Mouse (Mus musculus) liver, adult 2 months (tissue): ENCODE results near the gene Krcc1. TPM values are rescaled to one million over a fixed set of nuclear protein-coding genes. Genes with fewer than 3 reads are reported as not detected.

ENCODE experiments used
- DNase-seq: peaks from one replicate; pipeline ENCODE4 v3.0.0-alpha.2; 2011; ENCODE audit warnings: low read depth, low spot score; ENCODE audit errors: extremely low read depth
- H3K27ac ChIP-seq: fragments of 200-500 bp; replicated peaks from 2 replicates; pipeline ENCODE4 v1.5.1; 2012; ENCODE audit warnings: low read depth, mild to moderate bottlenecking, control low read depth, inconsistent platforms, low read length; ENCODE audit not compliant: insufficient read depth
- H3K27me3 ChIP-seq: fragments of 200-500 bp; 2 replicates; pipeline ENCODE4 v1.6.1; 2012; ENCODE audit warnings: mild to moderate bottlenecking, moderate library complexity, low read length, inconsistent platforms; ENCODE audit not compliant: control insufficient read depth, insufficient read depth
- H3K36me3 ChIP-seq: fragments of 200-500 bp; 2 replicates; pipeline ENCODE4 v1.6.1; 2012; ENCODE audit warnings: low read length, inconsistent platforms; ENCODE audit not compliant: control insufficient read depth, insufficient read depth
- H3K4me1 ChIP-seq: fragments of 200-500 bp; 2 replicates; pipeline ENCODE4 v1.6.1; 2011; ENCODE audit warnings: low read length; ENCODE audit not compliant: control insufficient read depth, insufficient read depth
- H3K4me3 ChIP-seq: fragments of 200-500 bp; 2 replicates; pipeline ENCODE4 v1.5.1; 2011; ENCODE audit warnings: low read depth, mild to moderate bottlenecking, control low read depth, low read length, moderate library complexity; ENCODE audit not compliant: insufficient read depth
- H3K79me2 ChIP-seq: fragments of 200-500 bp; 2 replicates; pipeline ENCODE4 v1.6.1; 2012; ENCODE audit warnings: inconsistent platforms, mild to moderate bottlenecking, low read length, moderate library complexity; ENCODE audit not compliant: control insufficient read depth, insufficient read depth
- H3K9ac ChIP-seq: fragments of 200-500 bp; 2 replicates; pipeline ENCODE4 v1.6.1; 2012; ENCODE audit warnings: low read depth, mild to moderate bottlenecking, control low read depth, inconsistent platforms, low read length
- CTCF ChIP-seq: fragments of 200-500 bp; IDR thresholded peaks from 2 replicates; pipeline ENCODE4 v1.5.1; 2011; ENCODE audit warnings: low read depth, low read length, control low read depth
- POLR2A ChIP-seq: fragments of 200-500 bp; IDR thresholded peaks from 2 replicates; pipeline ENCODE4 v1.6.1; 2011; ENCODE audit warnings: low read length, control low read depth; ENCODE audit not compliant: insufficient read depth; ENCODE audit errors: extremely low read depth
- WGBS: fragments of 180-500 bp; shearing (Covaris S2); methylation state at CpG from one replicate; pipeline ENCODE4 v1.1.7; 2018; 5-methylcytosine and 5-hydroxymethylcytosine counted together
- polyA plus RNA-seq: library from polyadenylated mRNA; depleted of rRNA; stranded (reverse); fragments of >200 nt; gene quantifications from 2 replicates; pipeline ENCODE4 v1.2.3, GENCODE M21; 2012
- total RNA-seq: library from RNA; depleted of rRNA; stranded (reverse); fragments of >200 nt; gene quantifications from 2 replicates; pipeline ENCODE4 v1.2.3, GENCODE M21; 2014

Krcc1 gene
- total and polyA plus RNA-seq, 2 experiments, result 9.0 to 56.6 TPM

DNA sequence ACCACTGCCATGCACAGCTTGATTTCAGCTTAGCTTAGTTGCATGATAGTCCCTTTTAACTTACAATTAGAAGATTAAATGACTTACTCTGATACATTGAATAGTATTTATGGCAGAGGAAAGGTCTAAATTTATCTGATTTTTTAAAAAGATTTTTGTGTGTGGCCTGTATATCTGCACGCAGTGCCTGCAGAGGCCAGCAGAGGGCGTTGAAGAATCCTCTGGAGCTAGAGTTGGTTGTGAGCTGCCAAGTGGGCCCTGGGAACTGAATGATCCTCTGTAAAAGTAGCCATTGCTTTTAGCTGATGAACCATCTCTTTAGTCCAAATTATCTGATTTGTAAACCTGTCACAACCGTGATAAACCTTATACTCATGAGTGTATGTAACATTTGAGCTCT lies 27.3 kb downstream of the Krcc1 start:
- 70% methylated on average over 3 of the region's 3 CpGs for WGBS

DNA sequence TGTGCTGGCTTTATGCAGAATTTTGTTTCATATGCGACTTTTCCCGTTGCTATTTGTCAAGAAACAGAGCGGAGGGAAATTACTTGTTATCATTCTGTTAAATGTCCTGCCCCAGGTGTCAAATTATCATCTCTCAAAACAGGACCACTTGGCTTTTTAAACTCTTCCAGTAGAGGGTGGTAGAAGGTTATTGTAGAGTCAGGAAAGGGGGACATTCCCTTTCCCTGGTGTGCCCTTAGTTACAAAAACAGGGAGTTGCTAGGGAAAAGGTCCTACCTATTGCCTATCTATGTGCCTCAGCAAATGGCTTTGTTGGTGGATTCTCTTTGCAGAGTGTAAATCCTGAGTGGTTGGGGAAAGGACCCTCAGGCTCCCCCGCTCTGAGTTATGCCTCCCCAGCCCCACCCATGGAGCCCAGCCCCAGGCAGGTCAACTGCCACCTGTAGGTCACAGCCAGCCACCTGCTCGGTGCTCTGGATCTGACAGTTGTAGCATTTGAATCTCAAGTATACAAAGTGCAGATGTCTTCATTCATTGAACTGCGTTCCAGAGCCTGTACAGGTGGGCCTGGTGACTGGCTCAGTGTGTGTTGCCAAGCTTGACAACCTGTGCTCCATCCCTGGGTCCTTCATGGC lies 30.7 kb downstream of the Krcc1 start:
- H3K36me3 ChIP-seq, result no peaks in the 10 kb centered on the region
- H3K27ac ChIP-seq, result no peak overlapping the region
- no peak overlapping the region for H3K9ac ChIP-seq
- WGBS, result 72% methylated on average over 6 of the region's 6 CpGs
- H3K79me2 ChIP-seq, result no peaks in the 10 kb centered on the region
- H3K4me3 ChIP-seq, result no peak overlapping the region
- no peaks in the 10 kb centered on the region for H3K4me1 ChIP-seq
- TF ChIP-seq CTCF, result no peak
- no peak for TF ChIP-seq POLR2A
- no peaks in the 10 kb centered on the region for H3K27me3 ChIP-seq
- DNase-seq, result no peak

More for the DNA sequence above, 27.3 kb downstream of the Krcc1 start:
- Histone ChIP-seq H3K27me3 (no peaks in the 10 kb centered on the region), H3K36me3 (no peaks in the 10 kb centered on the region), H3K4me3 (no peak overlapping the region), H3K4me1 (no peaks in the 10 kb centered on the region), H3K79me2 (no peaks in the 10 kb centered on the region), H3K27ac (no peak overlapping the region), H3K9ac (no peak overlapping the region)
- peak; percentile 15 for DNase-seq
- TF ChIP-seq CTCF (peak; percentile 77), POLR2A (no peak)

DNA sequence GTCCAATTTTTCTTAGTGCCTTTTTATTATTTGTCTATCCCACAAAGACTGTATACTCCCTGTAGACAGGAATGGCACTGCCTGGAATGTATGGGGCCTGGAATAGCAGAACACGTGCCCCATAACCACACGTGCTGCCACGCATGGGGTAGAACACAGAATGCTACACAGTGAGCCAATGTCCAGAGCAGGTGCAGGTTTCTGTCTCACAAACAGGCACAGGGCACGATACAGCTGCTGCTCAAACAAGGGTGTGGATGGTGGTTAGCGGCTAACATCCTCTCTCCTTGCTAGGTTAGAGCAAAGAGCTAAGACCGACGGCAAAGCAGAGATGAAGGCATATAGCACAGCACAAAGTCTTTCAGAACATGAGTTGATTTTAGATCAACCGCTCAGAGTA lies 36.0 kb downstream of the Krcc1 start:
- H3K27me3 ChIP-seq, result peaks cover 2% of the 10 kb centered on the region; the same call in 1 of the 2 replicates
- no peaks in the 10 kb centered on the region for H3K36me3 ChIP-seq
- no peak overlapping the region for H3K27ac ChIP-seq
- TF ChIP-seq CTCF (no peak), POLR2A (no peak)
- no peaks in the 10 kb centered on the region for H3K79me2 ChIP-seq
- DNase-seq, result no peak
- no peak overlapping the region for H3K4me3 ChIP-seq
- WGBS, result 85% methylated on average over 8 of the region's 8 CpGs
- no peak overlapping the region for H3K9ac ChIP-seq
- H3K4me1 ChIP-seq, result no peaks in the 10 kb centered on the region

DNA sequence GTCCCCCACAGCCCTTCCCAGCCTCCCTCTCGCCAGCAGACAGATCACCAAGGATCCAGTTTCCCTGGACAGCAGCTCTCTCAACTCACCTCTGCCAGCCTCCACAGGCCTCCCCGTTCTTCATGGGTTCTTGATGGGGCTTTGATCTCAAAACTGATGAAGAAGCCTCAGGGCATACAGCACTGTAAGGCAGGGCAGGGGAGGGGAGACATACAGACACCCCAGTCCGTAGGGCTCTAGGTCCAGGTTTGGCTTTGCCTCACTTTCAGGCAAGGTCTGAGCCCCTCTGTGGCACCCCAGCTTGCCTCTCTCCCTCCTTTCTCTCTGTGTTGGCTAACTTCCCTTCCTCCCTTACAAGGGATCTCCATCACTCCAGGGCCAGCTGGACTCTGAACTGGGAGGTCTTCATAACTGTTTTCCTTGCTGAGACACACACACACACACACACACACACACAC lies 50.4 kb downstream of the Krcc1 start, which contains the start of gene Smyd1:
Gene Smyd1 (minus strand): TSS at position 408 of the 458 bp plus-strand sequence.
- no peaks in the 10 kb centered on the region for H3K79me2 ChIP-seq
- no peak for DNase-seq
- TF ChIP-seq CTCF, result no peak
- TF ChIP-seq POLR2A, result no peak
- H3K36me3 ChIP-seq, result no peaks in the 10 kb centered on the region
- no peak within 1 kb of the TSS for H3K4me3 ChIP-seq
- no peaks in the 10 kb centered on the region for H3K4me1 ChIP-seq
- no peak within 1 kb of the TSS for H3K9ac ChIP-seq
- 88% methylated on average over 3 of the region's 3 CpGs for WGBS
- H3K27me3 ChIP-seq, result no peaks in the 10 kb centered on the region
- H3K27ac ChIP-seq, result no peak within 1 kb of the TSS

DNA sequence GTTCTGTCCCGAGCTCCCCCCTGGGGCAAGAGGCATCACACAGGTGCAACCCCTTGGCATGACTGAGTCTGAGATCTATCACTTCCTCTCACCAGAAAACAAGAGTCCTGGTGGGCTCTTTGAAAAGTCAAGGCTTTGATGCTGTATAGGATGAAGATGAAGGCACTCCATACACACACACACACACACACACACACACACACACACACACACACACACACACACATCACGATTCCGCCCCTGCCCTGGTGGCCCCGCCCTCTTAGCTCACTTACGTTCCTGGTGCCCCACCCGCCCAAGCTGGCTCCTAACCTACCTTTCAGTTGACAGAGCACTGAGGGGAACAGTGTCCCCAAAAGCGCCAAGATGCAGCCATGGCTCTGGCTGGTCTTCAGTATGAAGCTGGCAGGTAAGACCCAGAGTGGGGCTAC lies 51.0 kb downstream of the Krcc1 start, which contains the start of gene Cd8b1:
Gene Cd8b1 (plus strand): TSS at position 298 of the 431 bp plus-strand sequence.
- Histone ChIP-seq H3K79me2 (no peaks in the 10 kb centered on the region), H3K4me3 (no peak within 1 kb of the TSS), H3K36me3 (no peaks in the 10 kb centered on the region), H3K27ac (no peak within 1 kb of the TSS), H3K4me1 (no peaks in the 10 kb centered on the region), H3K9ac (no peak within 1 kb of the TSS), H3K27me3 (no peaks in the 10 kb centered on the region)
- DNase-seq, result no peak
- TF ChIP-seq POLR2A, result no peak
- TF ChIP-seq CTCF, result no peak
- WGBS, result 82% methylated on average over 7 of the region's 7 CpGs

DNA sequence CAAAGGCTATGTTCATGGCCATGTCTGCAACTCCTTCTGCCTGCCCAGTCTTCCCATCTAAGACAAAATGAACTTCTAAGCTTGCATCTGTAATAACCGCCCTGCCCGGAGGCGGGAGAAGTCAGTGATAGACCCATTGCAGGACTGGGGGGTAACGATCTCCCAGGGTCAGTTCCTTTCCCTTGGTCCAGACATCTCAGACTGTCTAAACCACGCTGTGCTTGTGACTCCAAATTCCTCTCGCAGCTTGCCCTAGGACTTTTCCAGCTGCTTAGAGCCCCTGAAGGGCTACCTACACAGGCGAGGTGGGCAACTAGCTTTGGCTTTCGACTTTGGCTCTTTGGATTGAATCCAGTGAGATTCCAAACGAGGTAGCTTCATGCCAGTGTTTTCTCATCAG lies 53.3 kb downstream of the Krcc1 start:
- WGBS, result 88% methylated on average over 9 of the region's 9 CpGs
- no peaks in the 10 kb centered on the region for H3K79me2 ChIP-seq
- H3K9ac ChIP-seq, result no peak overlapping the region

More for the DNA sequence above, 53.3 kb downstream of the Krcc1 start:
- H3K4me1 ChIP-seq, result no peaks in the 10 kb centered on the region
- H3K27me3 ChIP-seq, result no peaks in the 10 kb centered on the region
- TF ChIP-seq POLR2A (no peak), CTCF (no peak)
- no peak overlapping the region for H3K4me3 ChIP-seq
- no peak for DNase-seq
- H3K27ac ChIP-seq, result no peak overlapping the region
- H3K36me3 ChIP-seq, result no peaks in the 10 kb centered on the region
